In genomic region chr10:75932081-75932678, GRCm38 (mm10) we compare ENCODE assay signal across 8 mouse cellular contexts. TPM values are rescaled to one million over a fixed set of nuclear protein-coding genes. Genes with fewer than 3 reads are reported as not detected.
DNase-seq lines count a peak whose midpoint lies in the region; ATAC-seq and TF ChIP-seq lines count a peak whose summit lies in the region.

No protein-coding gene starts in this region.

- H3K36me3 ChIP-seq in intestine, embryonic 16.5 days (ENCODE audit: control insufficient read depth, insufficient read depth, low read length): no peaks in the 10 kb centered on the region
- 0 out of 2 replicates have a peak, but pooled peaks cover 2% of the 10 kb centered on the region for H3K36me3 ChIP-seq in lung, embryonic 16.5 days (ENCODE audit: control insufficient read depth, insufficient read depth, low read length)

- 3% methylated on average over 44 of the region's 44 CpGs for WGBS in bone marrow, adult 2 months
- 2% methylated on average over 26 of the region's 44 CpGs for WGBS in intestine, embryonic 16.5 days
- WGBS in lung, embryonic 16.5 days: under 1% methylated on average over 35 of the region's 44 CpGs

- H3K4me3 ChIP-seq in bone marrow, adult 2 months (replicated peaks; ENCODE audit: control insufficient read depth, low read depth, low read length): peak overlapping the region; percentile 43
- H3K4me3 ChIP-seq in intestine, embryonic 16.5 days (ENCODE audit: low read length): peak overlapping the region; percentile 67
- H3K4me3 ChIP-seq in lung, embryonic 16.5 days (ENCODE audit: low read length): peak overlapping the region; percentile 64

- H3K9ac ChIP-seq in intestine, embryonic 16.5 days (ENCODE audit: low read depth, low read length): peak overlapping the region; percentile 87
- H3K9ac ChIP-seq in lung, embryonic 16.5 days (ENCODE audit: low read length): peak overlapping the region; percentile 85

- DNase-seq in ovary, adult 18-20 months (ENCODE audit: low spot score): peak; percentile 56
- no peak for DNase-seq in ovary, postnatal 14 days (ENCODE audit: low spot score)
- peak; percentile 66 for DNase-seq in retina, embryonic 14.5 days (ENCODE audit: low spot score)

- no peaks in the 10 kb centered on the region for H3K9me3 ChIP-seq in intestine, embryonic 16.5 days (ENCODE audit: control insufficient read depth, low read length)
- H3K9me3 ChIP-seq in lung, embryonic 16.5 days (ENCODE audit: control insufficient read depth, low read length): no peaks in the 10 kb centered on the region

- H3K4me2 ChIP-seq in intestine, embryonic 16.5 days (ENCODE audit: low read depth, low read length): peak overlapping the region; percentile 98
- H3K4me2 ChIP-seq in lung, embryonic 16.5 days (ENCODE audit: low read depth, low read length): peak overlapping the region; percentile 96

- no peaks in the 10 kb centered on the region for H3K4me1 ChIP-seq in bone marrow, adult 2 months (ENCODE audit: control insufficient read depth, insufficient read depth, low read length)
- peaks cover 36% of the 10 kb centered on the region for H3K4me1 ChIP-seq in intestine, embryonic 16.5 days (ENCODE audit: control insufficient read depth, insufficient read depth, low read length)
- peaks cover 31% of the 10 kb centered on the region for H3K4me1 ChIP-seq in lung, embryonic 16.5 days (replicated peaks; ENCODE audit: control insufficient read depth, insufficient read depth, low read length)

- peak; percentile 16; the same call in 1 of the 2 replicates for TF ChIP-seq POLR2A in bone marrow, adult 2 months (IDR thresholded peaks at IDR 0.05; ENCODE audit: borderline replicate concordance, control insufficient read depth, low read depth, low read length)

- peak; percentile 49 for ATAC-seq in granulocyte monocyte progenitor cell, adult 5-6 weeks (replicated peaks; ENCODE audit: poor library complexity, severe bottlenecking)
- ATAC-seq in intestine, embryonic 16.5 days: peak; percentile 61
- peak; percentile 79 for ATAC-seq in lung, embryonic 16.5 days (ENCODE audit: low read depth)
- ATAC-seq in cerebellum, adult (ENCODE audit: insufficient number of reproducible peaks, low FRiP score, low TSS enrichment): no peak

- TF ChIP-seq CTCF in bone marrow, adult 2 months (IDR thresholded peaks at IDR 0.05; ENCODE audit: control insufficient read depth, insufficient read depth, low read length): no peak

- H3K27ac ChIP-seq in bone marrow, adult 2 months (ENCODE audit: control insufficient read depth, insufficient read depth, low read depth, low read length, poor library complexity): peak overlapping the region; percentile 40; the same call in 1 of the 2 replicates
- H3K27ac ChIP-seq in intestine, embryonic 16.5 days (ENCODE audit: low read length): no peak overlapping the region; the same call in 1 of the 2 replicates
- peak overlapping the region; percentile 84 for H3K27ac ChIP-seq in lung, embryonic 16.5 days (ENCODE audit: low read length)

- peaks cover 3% of the 10 kb centered on the region; the same call in 1 of the 2 replicates for H3K27me3 ChIP-seq in intestine, embryonic 16.5 days (replicated peaks; ENCODE audit: control insufficient read depth, insufficient read depth, low read length)
- peaks cover 14% of the 10 kb centered on the region for H3K27me3 ChIP-seq in lung, embryonic 16.5 days (ENCODE audit: control insufficient read depth, insufficient read depth, low read depth, low read length)

RNA-seq across cellular contexts. Expression of gene Chchd10, which starts 0.8 kb away (rescaled TPM):
- polyA plus RNA-seq in bone marrow, adult 2 months (2011; ENCODE audit: insufficient read depth, insufficient read length, low replicate concordance, missing spikeins): 78.1 and 103 TPM in 2 replicates
- 60.4 and 66.7 TPM in 2 replicates for total RNA-seq in granulocyte monocyte progenitor cell, adult 5-6 weeks (2014; fragmentation: Nextera tagmentation)
- 33.2 and 37.5 TPM in 2 replicates for total RNA-seq in granulocyte monocyte progenitor cell, adult 5-6 weeks (2017)
- 252 and 271 TPM in 2 replicates for polyA plus RNA-seq in intestine, embryonic 16.5 days (2015; fragmentation: Nextera tagmentation; extraction: Ambion mirVana)
- 68.7 and 70.0 TPM in 2 replicates for polyA plus RNA-seq in lung, embryonic 16.5 days (2015; fragmentation: Nextera tagmentation; extraction: Ambion mirVana)

RNA-seq across cellular contexts. Expression of gene Mmp11, which starts 4.1 kb away (rescaled TPM):
- polyA plus RNA-seq in bone marrow, adult 2 months (2011; ENCODE audit: insufficient read depth, insufficient read length, low replicate concordance, missing spikeins): 3.4 and 4.6 TPM in 2 replicates
- total RNA-seq in granulocyte monocyte progenitor cell, adult 5-6 weeks (2014; fragmentation: Nextera tagmentation): 0.41 TPM in 1 of 2 replicates, not detected in the other
- total RNA-seq in granulocyte monocyte progenitor cell, adult 5-6 weeks (2017): not detected in 2 replicates
- polyA plus RNA-seq in intestine, embryonic 16.5 days (2015; fragmentation: Nextera tagmentation; extraction: Ambion mirVana): 23.5 and 25.4 TPM in 2 replicates
- polyA plus RNA-seq in lung, embryonic 16.5 days (2015; fragmentation: Nextera tagmentation; extraction: Ambion mirVana): 74.1 and 77.1 TPM in 2 replicates

RNA-seq across cellular contexts. Expression of gene Gm867, which starts 8.3 kb away (rescaled TPM):
- polyA plus RNA-seq in bone marrow, adult 2 months (2011; ENCODE audit: insufficient read depth, insufficient read length, low replicate concordance, missing spikeins): 35.4 and 49.8 TPM in 2 replicates
- not detected in 2 replicates for total RNA-seq in granulocyte monocyte progenitor cell, adult 5-6 weeks (2014; fragmentation: Nextera tagmentation)
- not detected in 2 replicates for total RNA-seq in granulocyte monocyte progenitor cell, adult 5-6 weeks (2017)
- polyA plus RNA-seq in intestine, embryonic 16.5 days (2015; fragmentation: Nextera tagmentation; extraction: Ambion mirVana): 0.29 and 0.51 TPM in 2 replicates
- 0.97 and 1.0 TPM in 2 replicates for polyA plus RNA-seq in lung, embryonic 16.5 days (2015; fragmentation: Nextera tagmentation; extraction: Ambion mirVana)

RNA-seq across cellular contexts. Expression of gene Vpreb3, which starts 10.7 kb away (rescaled TPM):
- polyA plus RNA-seq in bone marrow, adult 2 months (2011; ENCODE audit: insufficient read depth, insufficient read length, low replicate concordance, missing spikeins): 41.8 and 84.9 TPM in 2 replicates
- total RNA-seq in granulocyte monocyte progenitor cell, adult 5-6 weeks (2014; fragmentation: Nextera tagmentation): not detected in 2 replicates
- total RNA-seq in granulocyte monocyte progenitor cell, adult 5-6 weeks (2017): not detected in 2 replicates
- 0.68 TPM in 1 of 2 replicates, not detected in the other for polyA plus RNA-seq in intestine, embryonic 16.5 days (2015; fragmentation: Nextera tagmentation; extraction: Ambion mirVana)
- 0.60 and 1.0 TPM in 2 replicates for polyA plus RNA-seq in lung, embryonic 16.5 days (2015; fragmentation: Nextera tagmentation; extraction: Ambion mirVana)

RNA-seq across cellular contexts. Expression of gene Smarcb1, which starts 10.8 kb away (rescaled TPM):
- polyA plus RNA-seq in bone marrow, adult 2 months (2011; ENCODE audit: insufficient read depth, insufficient read length, low replicate concordance, missing spikeins): 22.7 and 33.8 TPM in 2 replicates
- 80.0 and 102 TPM in 2 replicates for total RNA-seq in granulocyte monocyte progenitor cell, adult 5-6 weeks (2014; fragmentation: Nextera tagmentation)
- total RNA-seq in granulocyte monocyte progenitor cell, adult 5-6 weeks (2017): 58.0 and 79.4 TPM in 2 replicates
- polyA plus RNA-seq in intestine, embryonic 16.5 days (2015; fragmentation: Nextera tagmentation; extraction: Ambion mirVana): 149 and 171 TPM in 2 replicates
- 191 and 197 TPM in 2 replicates for polyA plus RNA-seq in lung, embryonic 16.5 days (2015; fragmentation: Nextera tagmentation; extraction: Ambion mirVana)

Comparison
In these comparisons a context has a peak if more than half of its experiments do, and no peak if none do; other contexts are left out.
1. RNA of gene Gm867, which starts 8.3 kb away (polyA plus RNA-seq): 35.4 to 49.8 TPM in bone marrow, adult 2 months; 0.97 to 1.0 TPM in lung, embryonic 16.5 days and 0.29 to 0.51 TPM in intestine, embryonic 16.5 days; every median in the first group is over 10 times any median in the second.
2. Peak in every context shown above with its lines, with median percentiles within 50 percentile points of each other: H3K4me3 ChIP-seq.